Mouse (Mus musculus) small intestine, adult 2 months (tissue): ENCODE data around the gene Tyw1.

Source experiments
- CTCF ChIP-seq: fragments of 200-500 bp; IDR thresholded peaks from 2 replicates; pipeline ENCODE4 v1.5.1; 2012; ENCODE audit warnings: low read depth, mild to moderate bottlenecking, control low read depth, inconsistent platforms, low read length, moderate library complexity, mixed read lengths; ENCODE audit not compliant: insufficient replicate concordance, insufficient read length; ENCODE audit errors: extremely low read depth
- POLR2A ChIP-seq: fragments of 200-500 bp; IDR thresholded peaks from 2 replicates; pipeline ENCODE4 v1.6.1; 2012; ENCODE audit warnings: low read depth, mild to moderate bottlenecking, control low read depth, inconsistent platforms, low read length, moderate library complexity

- no peak for TF ChIP-seq CTCF
- TF ChIP-seq POLR2A, result no peak
These were observed 120.0 kb downstream of the Tyw1 start for GRCm38 (mm10) chr5:130375411-130375810.
